Mouse (Mus musculus) G1E (cell line): ENCODE results near the gene Ubn1. TPM values are rescaled to one million over a fixed set of nuclear protein-coding genes. Genes with fewer than 3 reads are reported as not detected.

ENCODE experiments used
- ATAC-seq: 2 replicates; pipeline ENCODE4 v1.8.0; 2016; ENCODE audit warnings: mild to moderate bottlenecking; ENCODE audit not compliant: insufficient number of reproducible peaks, poor library complexity, low FRiP score, severe bottlenecking; ENCODE audit errors: extremely low read depth
- DNase-seq: peaks from one replicate; pipeline ENCODE4 v3.0.0; 2012; ENCODE audit warnings: low spot score
- H3K27me3 ChIP-seq: 2 replicates; pipeline ENCODE4 v1.6.1; 2012; ENCODE audit warnings: mild to moderate bottlenecking, low read length, inconsistent platforms; ENCODE audit not compliant: insufficient read depth
- H3K36me3 ChIP-seq: replicated peaks from 2 replicates; pipeline ENCODE3; 2012; ENCODE audit warnings: mild to moderate bottlenecking, inconsistent platforms
- H3K4me1 ChIP-seq: 2 replicates; pipeline ENCODE4 v1.6.1; 2012; ENCODE audit warnings: low read depth, low read length, inconsistent platforms, mixed read lengths; ENCODE audit not compliant: insufficient read depth
- H3K4me3 ChIP-seq: 2 replicates; pipeline ENCODE4 v1.5.1; 2012; ENCODE audit warnings: low read depth, mild to moderate bottlenecking, inconsistent platforms, low read length, moderate library complexity, mixed read lengths
- H3K9me3 ChIP-seq: replicated peaks from 2 replicates; pipeline ENCODE4 v1.6.1; 2012; ENCODE audit warnings: inconsistent platforms
- CTCF ChIP-seq: IDR thresholded peaks from 2 replicates; pipeline ENCODE4 v1.5.1; 2012; ENCODE audit warnings: low read depth, low read length, inconsistent platforms, mixed read lengths
- GATA1 ChIP-seq: IDR thresholded peaks from 2 replicates; pipeline ENCODE4 v1.6.1; 2012; ENCODE audit warnings: borderline replicate concordance, low read length, inconsistent platforms, mixed read lengths
- GATA2 ChIP-seq: IDR thresholded peaks from 2 replicates; pipeline ENCODE4 v1.6.1; 2012; ENCODE audit warnings: low read depth, low read length, inconsistent platforms, borderline replicate concordance
- POLR2AphosphoS5 ChIP-seq: IDR thresholded peaks from 2 replicates; pipeline ENCODE4 v1.6.1; 2012; ENCODE audit warnings: low read depth, low read length, inconsistent platforms; ENCODE audit not compliant: insufficient replicate concordance
- TAL1 ChIP-seq: conservative IDR thresholded peaks from 2 replicates; pipeline ENCODE4 v1.6.1; 2012; ENCODE audit warnings: low read depth, low read length, inconsistent platforms, mixed read lengths
- polyA plus RNA-seq: library from polyadenylated mRNA; stranded (reverse); fragments of >175 nt; gene quantifications from 2 replicates; pipeline ENCODE4 v1.2.3, GENCODE M21; 2012
- total RNA-seq, 2 experiments: library from RNA; stranded (forward) in 1 of 2; stranded (reverse) in 1 of 2; fragments of 200-1000 nt in 1 of 2; fragments of >200 nt in 1 of 2; fragmentation: Nextera tagmentation in 1 of 2; gene quantifications; 2 replicates each; pipeline ENCODE4 v1.2.3; 2014 to 2017

The Ubn1 gene
- total and polyA plus RNA-seq, 3 experiments = 16.5 to 69.8 (median 55.9) TPM

DNA sequence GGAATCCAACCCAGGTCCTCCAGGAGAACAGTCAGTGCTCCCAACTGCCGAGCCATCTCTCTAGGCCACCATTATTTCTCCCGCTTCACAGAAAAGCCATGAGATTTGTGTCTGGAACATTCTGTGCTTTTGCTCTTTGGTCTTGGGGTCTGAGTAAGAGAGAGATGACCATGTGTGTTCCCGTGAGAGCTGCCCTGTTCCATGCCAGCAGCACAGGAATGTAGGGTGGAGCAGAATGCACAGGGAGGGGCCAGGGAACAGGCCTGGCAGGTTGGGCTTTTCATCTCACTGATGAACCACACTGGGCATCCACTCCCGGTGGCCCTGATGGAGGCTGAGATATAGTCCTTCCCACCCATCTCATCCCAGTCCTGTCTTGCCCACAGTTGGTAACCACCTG is 69.5 kb downstream of the Ubn1 start:
- no peak for TF ChIP-seq GATA1
- no peak for TF ChIP-seq POLR2AphosphoS5
- no peak for TF ChIP-seq CTCF
- no peak for TF ChIP-seq TAL1
- TF ChIP-seq GATA2 = no peak
- Histone ChIP-seq H3K9me3 (no peaks in the 10 kb centered on the region), H3K36me3 (no peaks in the 10 kb centered on the region), H3K27me3 (peaks cover 14% of the 10 kb centered on the region), H3K4me3 (no peak overlapping the region), H3K4me1 (no peaks in the 10 kb centered on the region; the same call in 1 of the 2 replicates)
- no peak for ATAC-seq
- DNase-seq = no peak

DNA sequence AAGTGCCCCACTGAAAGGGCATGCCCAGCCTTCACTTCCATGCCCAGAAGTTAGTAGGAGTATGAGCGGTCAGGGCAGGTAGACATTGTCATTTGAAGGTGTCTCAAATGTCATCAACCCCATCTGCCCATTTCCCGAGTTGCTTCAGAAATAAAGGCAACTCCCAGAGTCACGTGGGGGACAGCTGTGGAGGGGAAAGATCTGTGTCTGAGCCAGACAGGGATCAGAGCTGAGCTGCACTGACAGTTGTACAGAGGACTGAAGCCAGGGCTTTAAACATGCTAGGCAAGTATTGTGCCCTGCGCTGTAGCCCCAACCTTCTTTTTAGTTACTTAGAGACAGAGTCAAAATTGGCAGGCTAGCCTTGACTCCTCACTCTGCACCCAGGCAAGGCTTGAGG is 70.0 kb downstream of the Ubn1 start:
- no peaks in the 10 kb centered on the region; the same call in 1 of the 2 replicates for H3K4me1 ChIP-seq
- no peak for ATAC-seq

DNA sequence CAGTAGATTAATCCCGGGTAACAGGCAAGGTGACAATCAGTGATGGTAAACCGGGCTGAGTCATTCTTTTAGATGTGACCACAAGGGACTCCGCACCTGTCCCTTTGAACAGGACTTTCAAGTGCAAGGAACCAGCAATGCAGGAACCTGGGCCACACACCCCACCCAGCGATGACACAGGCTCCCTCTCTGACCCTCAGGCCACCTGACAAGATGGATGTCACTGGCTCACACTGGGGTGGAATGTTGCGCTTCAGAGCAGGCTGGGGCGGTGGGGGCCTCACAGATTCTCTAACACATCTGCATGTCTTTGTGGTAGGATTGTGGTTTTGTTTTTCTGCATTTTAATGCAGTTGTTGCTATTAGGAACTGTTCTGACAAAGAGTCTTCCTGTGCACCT is 73.6 kb downstream of the Ubn1 start:
- H3K27me3 ChIP-seq = peaks cover 22% of the 10 kb centered on the region
- no peaks in the 10 kb centered on the region for H3K9me3 ChIP-seq
- ATAC-seq (no peak), DNase-seq (no peak)
- no peak for TF ChIP-seq GATA2
- no peak for TF ChIP-seq GATA1
- TF ChIP-seq POLR2AphosphoS5 = no peak
- TF ChIP-seq CTCF = no peak
- no peak for TF ChIP-seq TAL1
- H3K36me3 ChIP-seq = no peaks in the 10 kb centered on the region
- H3K4me3 ChIP-seq = no peak overlapping the region
- H3K4me1 ChIP-seq = no peaks in the 10 kb centered on the region; the same call in 1 of the 2 replicates

More for the DNA sequence above, 70.0 kb downstream of the Ubn1 start:
- Histone ChIP-seq H3K36me3 (no peaks in the 10 kb centered on the region), H3K4me3 (no peak overlapping the region), H3K27me3 (peaks cover 14% of the 10 kb centered on the region), H3K9me3 (no peaks in the 10 kb centered on the region)
- TF ChIP-seq POLR2AphosphoS5 = no peak
- TF ChIP-seq TAL1 = no peak
- no peak for TF ChIP-seq GATA2
- TF ChIP-seq CTCF = no peak
- TF ChIP-seq GATA1 = no peak
- no peak for DNase-seq

DNA sequence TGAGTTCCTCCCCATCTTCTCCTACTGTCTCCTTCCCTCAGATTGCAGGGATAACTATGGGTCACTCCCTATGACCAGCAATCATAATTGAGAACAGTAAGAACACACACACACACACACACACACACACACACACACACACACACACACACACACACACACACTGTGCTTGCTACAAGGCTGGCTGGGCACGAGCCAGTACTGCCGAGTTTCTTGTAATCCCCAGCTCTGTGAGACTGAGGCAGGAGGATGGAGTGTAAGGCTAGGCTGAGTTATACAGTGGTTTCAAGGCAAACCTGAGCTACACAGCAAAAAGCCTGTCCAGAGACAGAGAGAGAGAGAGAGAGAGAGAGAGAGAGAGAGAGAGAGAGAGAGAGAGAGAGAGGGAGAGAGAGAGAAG is 80.3 kb downstream of the Ubn1 start:
- Histone ChIP-seq H3K4me1 (no peaks in the 10 kb centered on the region), H3K27me3 (peaks cover 27% of the 10 kb centered on the region; the same call in 1 of the 2 replicates), H3K9me3 (no peaks in the 10 kb centered on the region), H3K4me3 (no peak overlapping the region), H3K36me3 (no peaks in the 10 kb centered on the region)
- DNase-seq (no peak), ATAC-seq (no peak)
- TF ChIP-seq TAL1 (no peak), POLR2AphosphoS5 (no peak), GATA2 (no peak), GATA1 (no peak), CTCF (no peak)

DNA sequence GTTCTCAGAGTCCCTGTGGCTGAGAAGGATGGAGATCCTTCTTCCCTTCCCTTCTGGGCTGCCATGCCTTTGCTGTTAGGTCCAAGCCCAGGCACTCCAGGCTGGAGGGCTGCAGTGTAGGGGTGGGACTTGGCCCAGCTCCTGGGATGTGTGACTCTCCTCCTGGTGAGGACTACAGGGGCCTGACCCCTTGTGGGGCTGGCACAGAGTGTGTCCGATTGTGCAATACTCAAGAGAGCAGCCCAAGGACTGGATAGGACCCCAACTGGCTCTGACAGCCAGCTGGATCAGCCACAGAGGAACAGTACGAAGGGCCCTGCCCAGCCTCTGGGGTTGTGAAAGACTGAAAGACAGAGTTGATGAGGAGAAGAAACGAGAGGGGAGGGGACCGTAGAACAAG is 80.9 kb downstream of the Ubn1 start:
- DNase-seq = no peak
- Histone ChIP-seq H3K36me3 (no peaks in the 10 kb centered on the region), H3K27me3 (peaks cover 27% of the 10 kb centered on the region; the same call in 1 of the 2 replicates), H3K4me3 (no peak overlapping the region), H3K9me3 (no peaks in the 10 kb centered on the region), H3K4me1 (no peaks in the 10 kb centered on the region)
- no peak for ATAC-seq
- no peak for TF ChIP-seq TAL1
- TF ChIP-seq GATA2 = no peak
- no peak for TF ChIP-seq POLR2AphosphoS5
- no peak for TF ChIP-seq GATA1

DNA sequence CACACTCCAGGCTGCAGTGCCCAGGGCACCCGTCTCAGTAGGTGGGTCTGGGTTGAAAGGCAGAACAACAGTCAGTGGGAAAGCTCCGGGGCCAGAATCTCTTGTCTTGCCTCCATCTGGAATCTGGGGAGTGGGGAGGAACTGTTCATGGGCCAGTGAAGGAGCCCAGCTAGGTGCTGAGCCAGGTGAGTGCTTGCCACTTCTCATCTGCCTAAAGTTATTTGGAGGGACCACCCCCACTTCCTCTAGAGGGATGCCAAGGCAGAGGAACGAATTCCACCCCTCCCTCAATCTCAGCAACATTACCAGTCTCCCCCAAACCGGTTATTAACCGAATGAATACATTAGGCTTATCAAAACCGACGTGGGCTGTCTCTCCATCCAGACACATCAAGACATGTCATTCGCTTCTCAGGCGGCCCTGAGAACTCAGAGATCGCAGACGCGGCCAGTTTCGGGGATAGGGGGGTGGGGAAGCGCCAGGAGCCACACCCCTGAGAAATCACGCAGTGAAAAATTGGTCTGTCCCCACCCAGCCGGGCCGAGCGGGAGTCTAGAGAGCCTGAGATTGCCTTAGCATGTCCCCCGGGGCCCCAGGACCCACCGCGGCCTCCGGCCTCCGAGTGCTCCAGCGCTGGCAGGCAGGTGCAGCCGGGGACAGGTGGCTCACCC is 81.5 kb downstream of the Ubn1 start:
- ATAC-seq (no peak), DNase-seq (no peak)
- Histone ChIP-seq H3K36me3 (no peaks in the 10 kb centered on the region), H3K27me3 (peaks cover 28% of the 10 kb centered on the region; the same call in 1 of the 2 replicates), H3K9me3 (no peaks in the 10 kb centered on the region), H3K4me3 (no peak overlapping the region), H3K4me1 (no peaks in the 10 kb centered on the region)
- TF ChIP-seq GATA2 (no peak), GATA1 (no peak), POLR2AphosphoS5 (no peak), TAL1 (no peak), CTCF (no peak)

DNA sequence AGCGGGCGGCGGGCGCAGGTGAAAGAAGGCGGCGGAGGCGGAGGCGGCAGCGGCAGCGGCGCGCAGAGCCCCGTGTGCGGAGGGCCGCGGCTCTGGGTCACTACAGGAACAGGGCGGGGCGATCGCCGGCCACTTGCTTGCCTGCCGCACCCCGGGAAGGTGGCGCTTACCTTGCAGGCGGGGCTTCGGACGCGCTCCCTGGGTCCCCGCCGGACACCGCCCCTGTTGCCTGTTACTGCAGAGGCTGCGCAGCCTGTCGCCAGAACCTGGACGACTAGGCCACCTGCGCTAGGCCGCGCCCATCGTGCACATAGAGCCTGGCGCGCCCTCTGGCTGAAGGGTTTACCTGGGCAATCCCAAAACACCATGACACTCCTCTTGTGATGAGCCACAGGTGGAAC is 82.5 kb downstream of the Ubn1 start, which contains the start of gene Ppl:
Gene Ppl, minus strand, starts transcription at position 21 of the 401 bp plus-strand sequence.
- ATAC-seq (no peak), DNase-seq (no peak)
- Histone ChIP-seq H3K27me3 (peaks cover 27% of the 10 kb centered on the region; the same call in 1 of the 2 replicates), H3K36me3 (no peaks in the 10 kb centered on the region), H3K4me1 (no peaks in the 10 kb centered on the region), H3K4me3 (no peak within 1 kb of the TSS), H3K9me3 (no peaks in the 10 kb centered on the region)
- TF ChIP-seq CTCF (no peak), GATA2 (no peak), POLR2AphosphoS5 (no peak), GATA1 (no peak), TAL1 (no peak)
